Mouse (Mus musculus): ENCODE results near the gene Ano6.

Gene Ano6

GRCm38 (mm10) chr15:95944299-95944698 lies 153.7 kb downstream of the Ano6 start:
- DNase-seq, result no peak

GRCm38 (mm10) chr15:95945951-95946708 lies 155.5 kb downstream of the Ano6 start:
- DNase-seq, result no peak

GRCm38 (mm10) chr15:95948411-95948810 lies 157.8 kb downstream of the Ano6 start:
- DNase-seq, result no peak

- DNase-seq, result no peak
Observed at GRCm38 (mm10) chr15:95949336-95949735, 158.7 kb downstream of the Ano6 start.

GRCm38 (mm10) chr15:95951497-95951896 lies 160.9 kb downstream of the Ano6 start:
- DNase-seq, result no peak

GRCm38 (mm10) chr15:95956692-95957091 lies 166.0 kb downstream of the Ano6 start:
- DNase-seq, result no peak

GRCm38 (mm10) chr15:95962411-95963123 lies 171.9 kb downstream of the Ano6 start:
- DNase-seq, result no peak

GRCm38 (mm10) chr15:95963124-95963482 lies 172.5 kb downstream of the Ano6 start:
- no peak for DNase-seq

GRCm38 (mm10) chr15:95963533-95964250 lies 173.0 kb downstream of the Ano6 start:
- DNase-seq, result peak; percentile 48

GRCm38 (mm10) chr15:95964251-95964561 lies 173.6 kb downstream of the Ano6 start:
- peak; percentile 57 for DNase-seq

GRCm38 (mm10) chr15:95966979-95967378 lies 176.3 kb downstream of the Ano6 start:
- DNase-seq, result no peak

GRCm38 (mm10) chr15:95967516-95968196 lies 177.0 kb downstream of the Ano6 start:
- DNase-seq, result no peak

GRCm38 (mm10) chr15:95969596-95969995 lies 179.0 kb downstream of the Ano6 start:
- DNase-seq, result no peak

- DNase-seq, result no peak
Observed at GRCm38 (mm10) chr15:95970176-95970575, 179.5 kb downstream of the Ano6 start.

- no peak for DNase-seq
Observed at GRCm38 (mm10) chr15:95970691-95971090, 180.0 kb downstream of the Ano6 start.

GRCm38 (mm10) chr15:95971302-95971701 lies 180.7 kb downstream of the Ano6 start:
- no peak for DNase-seq

- no peak for DNase-seq
Observed at GRCm38 (mm10) chr15:95972156-95972555, 181.5 kb downstream of the Ano6 start.

- no peak for DNase-seq
Observed at GRCm38 (mm10) chr15:95972621-95973020, 182.0 kb downstream of the Ano6 start.

- DNase-seq, result no peak
Observed at GRCm38 (mm10) chr15:95974021-95974597, 183.5 kb downstream of the Ano6 start.

- DNase-seq, result no peak
Observed at GRCm38 (mm10) chr15:95976156-95976876, 185.7 kb downstream of the Ano6 start.

- DNase-seq, result no peak
Observed at GRCm38 (mm10) chr15:95977169-95977938, 186.7 kb downstream of the Ano6 start.

GRCm38 (mm10) chr15:95977939-95978252 lies 187.3 kb downstream of the Ano6 start:
- no peak for DNase-seq
